Mouse (Mus musculus) ES-E14 (cell line): ENCODE measurements around the gene Gm17026.
"Not testable (repeated sequence)": the region's sequence is repeated elsewhere in the genome, so short reads cannot be mapped to it uniquely, and the experiment has no call there.

ENCODE experiments used
- CHD2 ChIP-seq: IDR thresholded peaks from 2 replicates; pipeline ENCODE4 v1.6.1; 2014; ENCODE audit warnings: mild to moderate bottlenecking, low read depth, low read length, inconsistent platforms
- MAFK ChIP-seq: IDR thresholded peaks from 2 replicates; pipeline ENCODE4 v1.6.1; 2014; ENCODE audit warnings: mild to moderate bottlenecking, low read depth, low read length, inconsistent platforms; ENCODE audit not compliant: insufficient read depth

DNA sequence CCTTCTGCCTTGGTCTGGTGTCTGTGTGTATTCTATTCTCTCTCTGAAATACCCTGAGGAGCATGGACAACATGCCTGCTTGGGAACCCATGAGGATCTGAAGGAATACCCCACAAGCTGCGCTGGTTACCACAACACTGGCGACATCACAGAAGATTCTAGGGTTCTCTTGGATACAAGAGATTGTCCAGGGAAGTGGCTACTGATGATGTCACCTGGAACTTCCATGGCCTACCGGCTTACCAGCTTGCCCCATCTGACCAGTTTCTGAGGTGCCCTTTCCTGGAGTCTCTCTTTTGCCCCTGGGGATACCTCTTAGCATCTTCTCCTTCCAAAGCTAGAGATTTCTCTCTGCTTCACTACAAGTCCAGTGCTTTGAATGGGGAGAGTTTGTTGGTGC lies at the start of gene Gm17026:
- not testable (repeated sequence) for TF ChIP-seq MAFK, CHD2
